Mouse (Mus musculus): ENCODE data around the gene Atp13a2.

The Atp13a2 gene

DNA sequence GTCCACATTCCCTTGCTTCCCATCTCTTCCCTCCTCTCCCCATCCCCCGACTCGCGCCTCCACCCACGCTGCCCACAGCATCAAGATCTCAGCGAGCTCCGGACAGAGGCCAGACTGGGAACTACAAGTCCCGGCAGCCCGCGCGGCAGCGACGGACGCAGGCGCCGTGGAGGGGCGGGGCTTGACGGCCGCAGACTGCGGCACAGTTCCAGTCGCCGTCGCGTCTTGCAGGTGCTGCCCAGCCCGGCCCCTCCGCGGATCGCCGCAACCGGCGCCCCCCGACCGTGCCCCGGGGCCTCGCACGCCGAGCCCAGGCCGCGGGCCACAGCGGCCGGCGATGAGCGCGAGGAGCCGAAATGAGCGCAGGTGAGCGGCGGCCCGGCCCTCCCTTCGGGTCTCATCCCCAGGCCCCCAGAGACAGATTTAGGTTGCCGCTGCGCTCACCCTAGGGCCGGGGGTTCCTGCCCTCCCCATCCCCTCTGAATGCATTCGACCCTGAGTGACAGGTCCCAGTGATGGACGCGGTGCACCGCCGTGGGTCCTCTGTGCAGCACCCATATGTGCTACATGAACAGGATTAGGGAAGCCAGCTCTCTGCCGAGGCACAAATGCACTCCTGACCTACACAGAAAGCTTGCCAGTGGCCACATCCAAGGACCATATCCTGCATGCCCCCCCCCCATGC lies at the start of gene Atp13a2:
Gene Atp13a2, plus strand, starts transcription at position 163 of the 685 bp plus-strand sequence.
- peak; percentile 85 for DNase-seq (ENCODE audit: low spot score)

DNA sequence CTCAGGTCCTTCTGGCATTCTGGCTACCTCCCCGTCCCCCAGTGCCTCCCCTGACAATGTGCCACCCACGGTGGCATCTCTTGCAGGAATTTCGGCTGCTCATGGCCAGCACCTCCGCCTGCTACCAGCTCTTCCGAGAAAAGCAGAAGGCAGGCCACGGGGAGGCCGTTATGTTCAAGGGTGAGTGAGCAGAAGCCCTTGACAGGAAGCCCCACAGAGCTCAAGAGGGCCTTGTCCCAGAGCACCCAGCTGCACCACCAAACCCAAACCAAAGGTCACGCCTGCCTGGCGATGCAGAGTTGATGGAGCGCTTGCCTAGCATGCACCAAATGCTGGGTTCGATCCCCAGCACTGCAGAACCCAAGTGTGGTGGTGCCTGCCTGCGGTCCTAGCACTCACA lies 42.3 kb upstream of the Atp13a2 start:
- DNase-seq (ENCODE audit: low spot score): no peak

GRCm38 (mm10) chr4:140944961-140945442 lies 41.7 kb upstream of the Atp13a2 start:
- no peak for DNase-seq (ENCODE audit: low spot score)

- DNase-seq (ENCODE audit: low spot score): no peak
Measured at GRCm38 (mm10) chr4:140945571-140945970, 41.1 kb upstream of the Atp13a2 start.

- DNase-seq (ENCODE audit: low spot score): no peak
Measured at GRCm38 (mm10) chr4:140946048-140946447, 40.6 kb upstream of the Atp13a2 start.

DNA sequence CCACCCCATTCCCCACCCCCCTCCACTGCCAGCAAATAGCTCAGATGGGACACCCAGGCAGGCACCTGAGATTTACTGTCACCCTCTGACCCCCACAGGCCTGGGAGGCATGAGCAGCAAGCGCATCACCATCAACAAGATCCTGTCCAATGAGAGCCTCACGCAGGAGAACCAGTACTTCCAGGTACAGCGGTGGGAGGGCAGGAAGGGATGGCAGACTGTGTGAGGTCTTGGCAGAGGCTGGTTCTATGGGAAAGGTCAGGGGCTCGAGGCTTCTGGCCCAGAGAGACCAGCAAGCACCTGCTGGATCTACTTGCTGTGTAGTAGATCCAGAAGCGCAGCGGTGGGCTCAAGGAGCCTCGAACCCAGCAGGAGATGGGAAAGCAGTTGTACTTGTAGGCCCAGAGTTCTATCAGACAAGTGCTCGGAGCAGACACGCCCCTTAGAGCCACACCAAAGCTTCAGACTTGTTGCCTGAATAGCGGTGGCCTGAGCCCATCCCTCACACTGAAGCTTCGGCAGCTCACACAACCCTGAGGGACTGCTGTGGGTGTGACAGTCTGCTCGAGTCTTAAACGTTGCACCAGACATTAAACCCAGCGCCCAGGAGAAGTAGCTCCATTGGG lies 40.0 kb upstream of the Atp13a2 start:
- no peak for DNase-seq (ENCODE audit: low spot score)

DNA sequence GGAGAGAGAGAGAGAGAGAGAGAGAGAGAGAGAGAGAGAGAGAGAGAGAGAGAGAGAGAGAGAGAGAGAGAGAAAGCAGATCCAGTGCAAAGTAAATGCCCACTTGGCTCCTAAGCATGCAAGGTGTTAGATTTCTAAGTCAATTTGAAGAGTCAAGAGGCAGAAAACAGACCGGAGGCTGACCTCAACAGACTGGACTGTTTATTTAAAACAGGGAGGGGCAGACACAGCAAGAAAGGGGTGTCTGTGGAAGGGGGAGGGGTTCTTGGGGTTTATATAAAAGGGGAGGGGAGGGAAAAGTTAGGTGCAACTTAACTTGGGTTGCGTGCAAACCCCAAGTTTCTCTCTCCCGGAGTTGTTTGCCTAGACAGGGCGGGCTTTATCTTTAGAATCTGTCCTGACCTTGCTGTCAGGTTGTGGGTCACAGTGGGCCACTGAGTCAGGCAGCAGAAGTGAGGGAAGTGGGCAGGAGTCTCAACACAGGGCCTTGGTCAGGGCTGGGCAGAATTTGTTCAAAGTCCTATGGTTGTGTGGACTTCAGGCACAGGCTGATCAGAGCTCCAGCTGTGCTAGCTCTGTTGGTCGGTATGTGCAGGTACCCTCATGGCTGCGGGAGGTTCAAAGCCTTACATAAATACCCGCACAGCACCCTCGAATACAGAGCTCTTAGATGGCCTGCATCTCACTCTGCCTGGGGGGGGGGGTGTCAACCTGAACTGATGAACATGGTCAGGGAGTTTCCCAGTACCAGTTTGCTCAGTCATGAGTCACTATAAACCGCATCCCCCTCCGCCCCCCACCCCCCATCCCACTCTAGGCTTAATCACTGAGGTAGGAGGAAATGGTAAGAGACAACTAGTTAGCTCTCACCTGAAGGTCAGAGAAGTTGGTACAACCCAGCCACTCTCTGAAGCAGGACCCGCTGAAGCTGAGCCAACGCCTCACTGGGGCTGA lies 38.9 kb upstream of the Atp13a2 start:
- no peak for DNase-seq (ENCODE audit: low spot score)

DNA sequence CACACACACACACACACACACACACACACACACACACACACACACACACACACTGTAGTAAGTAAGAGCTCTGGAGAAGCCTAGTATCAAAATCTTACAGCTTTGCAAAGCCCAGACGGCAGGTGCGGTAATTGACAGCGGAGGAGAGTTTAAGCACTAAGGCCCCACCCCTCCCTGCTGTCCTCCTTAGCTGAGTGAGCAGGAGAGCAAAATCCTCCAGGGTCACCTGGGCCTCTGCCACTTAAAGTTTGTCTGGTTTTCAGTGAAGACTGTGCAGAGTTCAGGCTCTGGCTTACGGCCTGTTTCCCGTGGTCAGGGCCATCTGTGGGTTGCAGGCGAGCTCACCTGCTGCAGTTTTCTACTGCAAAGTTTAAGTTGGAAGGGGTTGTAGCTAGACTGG lies 38.2 kb upstream of the Atp13a2 start:
- no peak for DNase-seq (ENCODE audit: low spot score)

GRCm38 (mm10) chr4:140949052-140949451 lies 37.6 kb upstream of the Atp13a2 start:
- DNase-seq (ENCODE audit: low spot score): no peak

- DNase-seq (ENCODE audit: low spot score): no peak
Measured at GRCm38 (mm10) chr4:140949616-140950015, 37.1 kb upstream of the Atp13a2 start.

GRCm38 (mm10) chr4:140950574-140950973 lies 36.1 kb upstream of the Atp13a2 start:
- no peak for DNase-seq (ENCODE audit: low spot score)

DNA sequence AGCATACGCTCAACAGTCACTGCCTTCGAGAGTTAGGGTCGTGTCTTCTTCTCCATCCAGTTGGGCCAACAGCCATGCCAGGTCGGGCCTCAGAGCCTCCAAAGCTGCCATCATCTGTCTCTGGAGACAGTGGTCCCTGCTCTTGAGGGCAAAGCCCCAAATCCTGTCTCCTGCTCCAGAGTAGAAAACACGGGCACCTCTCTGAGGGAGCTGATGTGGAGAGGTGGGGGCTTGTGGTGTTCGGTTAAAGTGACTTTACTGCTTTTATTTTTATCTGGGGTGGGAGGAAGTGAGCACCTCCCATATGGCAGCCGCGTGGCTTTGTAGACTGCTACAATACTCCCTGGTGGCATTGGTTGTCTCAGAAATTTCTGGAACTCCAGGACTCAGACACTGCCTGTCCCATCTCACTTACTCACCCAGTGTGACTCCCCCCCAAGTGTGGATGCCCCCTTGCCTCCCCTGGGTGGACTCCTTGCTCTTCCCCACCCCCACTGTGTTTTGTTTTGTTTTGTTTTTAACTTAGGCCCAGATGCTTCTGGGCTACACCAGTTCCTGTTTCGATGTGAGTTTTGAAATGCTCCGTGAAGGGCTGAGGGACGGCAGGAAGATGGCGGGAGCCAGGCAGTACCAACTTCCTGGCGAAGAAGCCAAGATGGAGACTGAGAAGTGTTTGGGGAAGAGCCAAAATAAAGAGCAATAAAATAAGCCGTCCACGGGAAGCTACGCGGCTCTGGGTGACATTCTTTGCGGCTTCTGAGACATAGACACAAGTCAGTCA lies 34.6 kb upstream of the Atp13a2 start:
- DNase-seq (ENCODE audit: low spot score): no peak

DNA sequence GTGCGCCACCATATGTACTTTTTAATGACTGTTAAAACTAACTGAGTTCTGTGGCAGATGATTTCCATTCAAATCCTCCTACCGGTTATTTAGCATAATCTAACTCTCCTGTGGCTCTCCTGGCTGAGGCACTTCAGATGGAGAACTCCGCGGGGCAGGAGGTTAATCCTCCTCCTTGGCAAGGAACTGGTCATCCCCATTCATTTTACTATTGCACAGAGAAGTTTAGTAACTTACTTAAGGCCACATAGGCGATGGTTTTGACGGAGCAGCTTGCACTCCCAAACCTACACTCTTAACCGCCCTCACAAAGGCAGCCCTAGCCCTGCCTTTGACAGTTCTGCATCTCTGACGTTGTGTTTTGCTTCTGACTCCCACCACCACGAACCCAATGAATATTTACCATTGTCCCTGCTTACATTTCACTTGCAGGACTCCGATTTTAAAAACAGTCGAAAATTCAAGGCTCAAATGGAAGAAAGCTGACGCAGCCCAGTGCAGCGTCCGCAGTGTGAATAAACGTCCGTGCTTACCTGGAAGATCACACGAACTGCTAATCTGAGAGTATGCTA lies 29.5 kb upstream of the Atp13a2 start:
- DNase-seq (ENCODE audit: low spot score): no peak

DNA sequence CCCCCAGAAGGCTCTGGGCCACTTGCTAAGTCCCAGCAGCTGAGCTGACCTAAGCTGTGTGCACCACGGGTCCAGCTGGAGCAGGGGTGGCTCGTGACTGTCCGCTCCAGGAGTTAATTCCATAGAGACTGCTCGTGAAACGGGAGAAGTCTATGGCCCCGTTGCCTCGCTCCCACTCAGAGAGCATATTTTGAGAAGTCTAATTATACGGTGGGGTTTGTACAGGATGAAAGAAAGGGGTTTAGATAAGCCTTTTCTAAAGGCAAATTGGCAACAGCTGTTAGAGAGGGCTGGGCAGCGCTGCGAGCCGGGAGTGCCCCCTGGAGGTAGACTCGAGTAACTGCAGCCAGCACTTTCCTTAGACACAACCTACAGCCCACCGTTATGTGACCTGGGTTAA lies 28.9 kb upstream of the Atp13a2 start:
- DNase-seq (ENCODE audit: low spot score): peak; percentile 75

GRCm38 (mm10) chr4:140958319-140958718 lies 28.4 kb upstream of the Atp13a2 start:
- no peak for DNase-seq (ENCODE audit: low spot score)

DNA sequence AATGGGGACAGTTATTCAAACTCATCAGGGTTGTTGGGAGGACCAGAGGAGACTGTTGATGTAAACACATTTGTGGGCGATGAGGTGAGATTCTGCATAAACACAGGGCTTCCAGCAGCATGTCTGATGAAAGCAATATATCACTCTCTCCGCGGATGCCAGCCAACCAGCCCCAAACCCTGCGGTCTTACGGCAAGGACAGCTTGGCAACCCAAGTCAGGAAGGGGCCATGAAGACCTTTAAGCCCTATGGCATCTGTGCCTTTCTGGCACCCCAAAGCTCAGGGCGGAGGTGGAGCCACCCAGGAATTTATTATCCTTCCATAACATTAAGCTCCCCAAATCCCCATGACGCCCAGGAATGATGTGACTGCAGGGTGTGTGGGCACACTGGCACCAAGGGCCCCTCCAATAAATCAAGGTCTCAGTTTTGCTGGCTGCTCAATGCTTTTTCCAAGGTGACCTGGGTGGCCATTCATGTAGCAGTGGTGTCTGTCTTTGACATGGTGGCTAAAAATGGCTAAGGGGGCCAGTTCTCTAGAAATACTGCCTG lies 27.5 kb upstream of the Atp13a2 start:
- DNase-seq (ENCODE audit: low spot score): no peak

GRCm38 (mm10) chr4:140959715-140960479 lies 26.8 kb upstream of the Atp13a2 start:
- DNase-seq (ENCODE audit: low spot score): no peak

DNA sequence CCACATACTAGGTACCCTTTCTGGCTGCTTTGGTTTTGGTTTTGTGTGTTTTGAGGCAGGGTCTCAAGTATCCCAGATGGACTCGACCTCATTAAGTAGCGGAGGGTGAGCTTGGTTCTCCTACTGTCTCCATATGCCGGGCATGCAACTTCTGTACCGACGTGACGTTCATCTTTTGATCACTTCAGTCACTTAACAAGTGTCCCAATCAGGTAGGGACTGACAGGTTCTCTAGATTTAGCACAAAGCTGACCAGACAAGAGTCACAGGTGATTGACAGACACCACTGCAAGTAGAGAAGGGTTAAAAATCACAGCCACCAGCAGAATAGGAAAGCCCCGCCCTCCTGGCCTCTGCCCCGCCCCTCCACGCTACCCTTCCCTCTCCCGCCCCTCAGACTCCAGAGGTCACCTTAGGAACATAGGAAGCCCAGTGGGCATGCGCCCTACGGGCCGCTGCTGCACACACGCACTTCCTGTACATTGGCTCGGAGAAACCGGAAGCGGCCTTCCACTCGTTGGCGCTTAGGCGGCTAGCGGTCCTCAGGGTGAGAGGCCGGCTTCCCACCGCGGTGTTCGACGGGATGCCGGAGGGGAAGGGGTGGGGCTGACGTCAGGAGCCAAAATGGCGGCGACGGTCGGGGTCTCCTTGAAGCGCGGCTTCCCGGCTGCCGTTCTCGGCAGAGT lies 25.7 kb upstream of the Atp13a2 start, which contains the start of gene Sdhb:
Gene Sdhb, plus strand, starts transcription at position 423 of the 686 bp plus-strand sequence.
- DNase-seq (ENCODE audit: low spot score): peak; percentile 96

DNA sequence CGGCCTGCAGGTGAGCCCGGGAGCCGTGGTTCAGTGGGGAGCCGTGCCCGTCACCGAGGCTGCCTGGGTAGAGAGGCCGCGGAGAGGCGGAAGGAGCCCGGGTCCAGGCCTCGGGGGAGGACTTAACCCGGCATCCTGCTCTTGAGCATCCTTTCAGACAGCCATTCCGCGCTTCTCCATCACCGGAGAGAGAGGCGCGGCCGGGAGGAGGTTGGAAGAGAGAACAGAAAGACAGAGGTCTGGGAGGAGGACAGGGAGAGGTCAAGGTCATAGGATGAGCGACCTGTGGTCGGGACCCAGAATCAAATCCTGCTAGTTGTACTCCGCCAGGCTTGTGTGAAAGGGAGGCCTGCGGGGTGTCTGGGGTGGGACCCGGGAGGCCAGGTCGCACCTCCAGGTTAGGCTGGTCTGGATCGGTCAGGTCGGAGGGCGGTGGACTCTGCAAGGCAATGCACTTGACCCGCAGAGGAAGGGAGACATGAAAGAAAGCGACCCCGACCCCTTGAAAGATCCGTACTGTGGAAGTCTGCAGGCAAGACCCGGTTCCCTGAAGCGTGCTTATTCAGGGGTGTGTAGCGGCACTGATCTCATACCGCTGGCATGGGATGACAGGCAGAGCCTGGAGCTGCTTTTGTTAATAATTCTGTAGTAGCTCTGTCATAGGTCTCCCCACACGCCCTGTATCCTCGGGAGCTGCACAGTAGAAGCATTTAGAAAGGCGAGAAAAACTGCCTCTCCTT lies 25.0 kb upstream of the Atp13a2 start:
- DNase-seq (ENCODE audit: low spot score): no peak
